Mouse (Mus musculus): ENCODE measurements around the gene Cd180.

DNA sequence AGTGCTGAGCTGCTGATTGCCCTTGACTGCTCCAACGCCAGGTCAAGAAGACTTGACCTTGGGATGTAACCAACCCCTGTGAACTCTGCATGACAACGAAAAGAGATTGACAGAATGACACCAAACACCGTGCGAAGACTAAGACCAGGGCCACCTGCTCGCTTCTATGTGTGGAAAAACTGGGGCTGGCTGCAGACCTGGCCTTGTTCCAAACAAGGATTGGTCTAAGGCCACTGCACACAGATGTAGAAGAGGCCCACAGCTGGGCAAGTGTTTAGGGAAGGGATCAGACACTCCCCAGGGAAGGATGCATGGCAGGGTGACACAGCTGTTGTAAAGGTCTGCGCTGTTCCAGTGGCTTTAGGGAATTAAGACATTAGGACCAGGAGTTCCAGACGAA, 22.9 kb upstream of the Cd180 start:
- no peak for TF ChIP-seq POLR2A (IDR thresholded peaks at IDR 0.05; ENCODE audit: borderline replicate concordance, extremely low read depth, low read depth, low read length)
- no peak for TF ChIP-seq CTCF (IDR thresholded peaks at IDR 0.05; ENCODE audit: insufficient read depth, low read length)
